Comparison of ENCODE assay signal across 8 mouse cellular contexts in genomic region chr2:144269306-144269650, GRCm38 (mm10). TPM values are rescaled to one million over a fixed set of nuclear protein-coding genes. Genes with fewer than 3 reads are reported as not detected.
A peak's percentile ranks its signal among the peaks of the same experiment; 100 is the strongest.
DNase-seq lines count a peak whose midpoint lies in the region; ATAC-seq and TF ChIP-seq lines count a peak whose summit lies in the region.

No protein-coding gene starts in this region.

- no peaks in the 10 kb centered on the region; the same call in 1 of the 2 replicates for H3K36me3 ChIP-seq in kidney, adult 2 months (ENCODE audit: control insufficient read depth, insufficient read depth, low read length)
- H3K36me3 ChIP-seq in G1E (replicated peaks) = peaks cover 49% of the 10 kb centered on the region
- H3K36me3 ChIP-seq in hindbrain, embryonic 10.5 days = peaks cover 33% of the 10 kb centered on the region
- H3K36me3 ChIP-seq in midbrain, embryonic 12.5 days = no peaks in the 10 kb centered on the region

- no peak for ATAC-seq in G1E (ENCODE audit: extremely low read depth, insufficient number of reproducible peaks, low FRiP score, poor library complexity, severe bottlenecking)
- ATAC-seq in midbrain, embryonic 12.5 days (ENCODE audit: low FRiP score, low read depth) = no peak

- H3K4me3 ChIP-seq in kidney, adult 2 months (ENCODE audit: insufficient read depth, low read depth, low read length) = peak overlapping the region; percentile 46
- peak overlapping the region; percentile 92 for H3K4me3 ChIP-seq in G1E (ENCODE audit: low read depth, low read length)
- peak overlapping the region; percentile 92 for H3K4me3 ChIP-seq in hindbrain, embryonic 10.5 days
- H3K4me3 ChIP-seq in midbrain, embryonic 12.5 days = peak overlapping the region; percentile 89

- H3K9ac ChIP-seq in midbrain, embryonic 12.5 days (replicated peaks) = peak overlapping the region; percentile 93

- H3K4me1 ChIP-seq in kidney, adult 2 months (ENCODE audit: control insufficient read depth, insufficient read depth, low read length) = peaks cover 15% of the 10 kb centered on the region; the same call in 1 of the 2 replicates
- H3K4me1 ChIP-seq in G1E (ENCODE audit: insufficient read depth, low read depth, low read length) = peaks cover 55% of the 10 kb centered on the region
- peaks cover 44% of the 10 kb centered on the region for H3K4me1 ChIP-seq in hindbrain, embryonic 10.5 days (replicated peaks)
- peaks cover 23% of the 10 kb centered on the region for H3K4me1 ChIP-seq in midbrain, embryonic 12.5 days

- no peaks in the 10 kb centered on the region for H3K27me3 ChIP-seq in kidney, adult 2 months (replicated peaks; ENCODE audit: control insufficient read depth, insufficient read depth, low read length)
- no peaks in the 10 kb centered on the region for H3K27me3 ChIP-seq in G1E (ENCODE audit: insufficient read depth, low read length)
- H3K27me3 ChIP-seq in hindbrain, embryonic 10.5 days (ENCODE audit: insufficient read depth, poor library complexity, severe bottlenecking) = no peaks in the 10 kb centered on the region
- H3K27me3 ChIP-seq in midbrain, embryonic 12.5 days = no peaks in the 10 kb centered on the region

- no peaks in the 10 kb centered on the region for H3K9me3 ChIP-seq in G1E (replicated peaks)
- H3K9me3 ChIP-seq in hindbrain, embryonic 10.5 days = no peaks in the 10 kb centered on the region
- no peaks in the 10 kb centered on the region for H3K9me3 ChIP-seq in midbrain, embryonic 12.5 days

- no peak for DNase-seq in kidney, adult 2 months
- no peak for DNase-seq in kidney, adult 18-20 months
- no peak for DNase-seq in G1E (ENCODE audit: low spot score)
- DNase-seq in hindbrain, embryonic 10.5 days (ENCODE audit: low spot score) = peak; percentile 7
- DNase-seq in right cerebral cortex, postnatal 10 days (ENCODE audit: low spot score in 2 of 2) = no peak
- no peak for DNase-seq in adrenal gland, postnatal 10 days
- no peak for DNase-seq in left cerebral cortex, adult 18-20 months (ENCODE audit: low spot score in 2 of 2)

- 11% methylated on average over 11 of the region's 11 CpGs for WGBS in kidney, adult 2 months
- WGBS in hindbrain, embryonic 10.5 days = under 1% methylated on average over 11 of the region's 11 CpGs
- WGBS in midbrain, embryonic 12.5 days = under 1% methylated on average over 11 of the region's 11 CpGs

- H3K4me2 ChIP-seq in midbrain, embryonic 12.5 days (replicated peaks) = peak overlapping the region; percentile 65

- no peak overlapping the region for H3K27ac ChIP-seq in kidney, adult 2 months (ENCODE audit: insufficient read depth, low read depth, low read length)
- H3K27ac ChIP-seq in hindbrain, embryonic 10.5 days = peak overlapping the region; percentile 98
- H3K27ac ChIP-seq in midbrain, embryonic 12.5 days (replicated peaks) = no peak overlapping the region

- TF ChIP-seq POLR2A in kidney, adult 2 months (IDR thresholded peaks at IDR 0.05; ENCODE audit: low read depth, low read length) = no peak

- TF ChIP-seq CTCF in kidney, adult 2 months (conservative IDR thresholded peaks at IDR 0.05; ENCODE audit: insufficient read depth, insufficient read length, low read depth, low read length) = no peak
- no peak for TF ChIP-seq CTCF in G1E (IDR thresholded peaks at IDR 0.05; ENCODE audit: low read depth, low read length)

RNA-seq across cellular contexts. Expression of gene Mgme1, which starts 1.2 kb away (rescaled TPM):
- polyA plus RNA-seq in kidney, adult 2 months (2012; rRNA removed) = 6.3 and 8.1 TPM in 2 replicates
- total RNA-seq in G1E (2014; fragmentation: Nextera tagmentation) (18.2 and 19.3 TPM in 2 replicates), G1E (2017) (17.1 and 18.5 TPM in 2 replicates)
- 1.5 and 1.8 TPM in 2 replicates for polyA plus RNA-seq in G1E (2012)
- 18.5 and 25.0 TPM in 2 replicates for polyA plus RNA-seq in hindbrain, embryonic 10.5 days (2016; fragmentation: Nextera tagmentation; extraction: Ambion mirVana)
- 15.2 and 17.5 TPM in 2 replicates for polyA plus RNA-seq in midbrain, embryonic 12.5 days (2016; fragmentation: Nextera tagmentation; extraction: Ambion mirVana)
- 10 to 100 TPM; 14.7 to 17.7 TPM for total RNA-seq in adrenal gland, postnatal 10 days (2021)
- 1 to 10 TPM; 5.7 to 6.8 TPM for total RNA-seq in left cerebral cortex, adult 18-20 months (2021)

RNA-seq across cellular contexts. Expression of gene Snx5, which starts 1.4 kb away (rescaled TPM):
- polyA plus RNA-seq in kidney, adult 2 months (2012; rRNA removed) = 40.9 and 47.2 TPM in 2 replicates
- 179 and 201 TPM in 2 replicates for total RNA-seq in G1E (2014; fragmentation: Nextera tagmentation)
- total RNA-seq in G1E (2017) = 185 and 197 TPM in 2 replicates
- polyA plus RNA-seq in G1E (2012) = 21.4 and 25.5 TPM in 2 replicates
- polyA plus RNA-seq in hindbrain, embryonic 10.5 days (2016; fragmentation: Nextera tagmentation; extraction: Ambion mirVana) = 91.8 and 110 TPM in 2 replicates
- polyA plus RNA-seq in midbrain, embryonic 12.5 days (2016; fragmentation: Nextera tagmentation; extraction: Ambion mirVana) = 93.3 and 97.2 TPM in 2 replicates
- 10 to 100 TPM; 93.5 to 97.0 TPM for total RNA-seq in adrenal gland, postnatal 10 days (2021)
- total RNA-seq in left cerebral cortex, adult 18-20 months (2021) = 10 to 100 TPM; 75.9 to 77.8 TPM
